In the genomic region with DNA sequence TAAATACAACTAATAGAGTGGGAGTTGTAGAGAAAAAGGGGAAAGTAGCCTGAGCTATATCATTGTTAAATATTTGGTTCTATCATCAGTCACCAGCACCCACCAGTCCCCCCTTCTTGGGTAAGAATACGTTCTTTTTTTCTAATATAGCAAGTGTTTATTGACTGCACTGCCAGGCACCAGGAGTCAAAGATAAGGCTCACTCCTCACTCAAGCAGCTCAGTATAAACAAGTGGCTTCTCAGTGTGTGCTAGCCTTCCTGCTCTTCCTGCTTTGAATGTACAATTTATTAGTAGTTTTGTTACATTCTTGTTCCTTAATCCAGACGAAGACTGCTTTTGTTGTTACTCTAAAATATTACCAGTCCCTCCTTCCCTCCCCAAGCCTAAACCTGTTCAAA, we compare ENCODE assay signal across 9 mouse cellular contexts. TPM values are rescaled to one million over a fixed set of nuclear protein-coding genes. Genes with fewer than 3 reads are reported as not detected.
A peak's percentile ranks its signal among the peaks of the same experiment; 100 is the strongest.
DNase-seq lines count a peak whose midpoint lies in the region; ATAC-seq and TF ChIP-seq lines count a peak whose summit lies in the region.
"Had no signal": no experiment of that assay in that cellular context is flagged by ENCODE, and none has a peak within 500 bp of the region (broad histone marks: within the 10 kb centered on the region; RNA-seq: fewer than 3 reads in every experiment).

No protein-coding gene starts in this region.

- peak overlapping the region; percentile 6; the same call in 1 of the 2 replicates for H3K4me2 ChIP-seq in embryonic facial prominence, embryonic 11.5 days (ENCODE audit: low read depth, low read length)
- peak overlapping the region; percentile 58 for H3K4me2 ChIP-seq in intestine, embryonic 14.5 days (ENCODE audit: low read length)
- peak overlapping the region; percentile 55 for H3K4me2 ChIP-seq in midbrain, postnatal 0 days (ENCODE audit: low read depth, low read length, poor library complexity, severe bottlenecking)

- no peak for TF ChIP-seq CTCF in layer of hippocampus, adult 2 months (conservative IDR thresholded peaks at IDR 0.05)
- no peak for TF ChIP-seq CTCF in midbrain, postnatal 0 days (IDR thresholded peaks at IDR 0.05)

- H3K27me3 ChIP-seq in embryonic facial prominence, embryonic 11.5 days (ENCODE audit: control insufficient read depth, insufficient read depth, low read length) = no peaks in the 10 kb centered on the region
- H3K27me3 ChIP-seq in intestine, embryonic 14.5 days (replicated peaks; ENCODE audit: control insufficient read depth, insufficient read depth, low read length) = no peaks in the 10 kb centered on the region
- no peaks in the 10 kb centered on the region for H3K27me3 ChIP-seq in midbrain, postnatal 0 days (ENCODE audit: insufficient read depth, low read length)

- ATAC-seq in embryonic facial prominence, embryonic 11.5 days (replicated peaks; ENCODE audit: insufficient number of reproducible peaks, low FRiP score, low TSS enrichment, low read depth) = no peak
- no peak for ATAC-seq in intestine, embryonic 14.5 days (replicated peaks; ENCODE audit: low FRiP score, low TSS enrichment, low read depth)
- ATAC-seq in midbrain, postnatal 0 days (ENCODE audit: low FRiP score) = no peak
- ATAC-seq: activated CD4-positive, CD25-positive, alpha-beta regulatory T cell, adult 4 months had no signal

- no peaks in the 10 kb centered on the region for H3K36me3 ChIP-seq in embryonic facial prominence, embryonic 11.5 days (replicated peaks; ENCODE audit: control insufficient read depth, insufficient read depth, low read depth, low read length)
- H3K36me3 ChIP-seq in intestine, embryonic 14.5 days (ENCODE audit: control insufficient read depth, insufficient read depth, low read length) = no peaks in the 10 kb centered on the region
- no peaks in the 10 kb centered on the region for H3K36me3 ChIP-seq in midbrain, postnatal 0 days (ENCODE audit: insufficient read depth, low read length)

- no peaks in the 10 kb centered on the region for H3K4me1 ChIP-seq in embryonic facial prominence, embryonic 11.5 days (ENCODE audit: control insufficient read depth, insufficient read depth, low read length)
- H3K4me1 ChIP-seq in intestine, embryonic 14.5 days (replicated peaks; ENCODE audit: control insufficient read depth, insufficient read depth, low read length) = peaks cover 11% of the 10 kb centered on the region; the same call in 1 of the 2 replicates
- no peaks in the 10 kb centered on the region for H3K4me1 ChIP-seq in midbrain, postnatal 0 days (ENCODE audit: insufficient read depth, low read length)

- peak overlapping the region; percentile 99; the same call in 1 of the 2 replicates for H3K27ac ChIP-seq in layer of hippocampus, adult 2 months
- H3K27ac ChIP-seq in embryonic facial prominence, embryonic 11.5 days (replicated peaks; ENCODE audit: low read depth, low read length) = no peak overlapping the region
- H3K27ac ChIP-seq in intestine, embryonic 14.5 days (ENCODE audit: low read depth) = no peak overlapping the region
- no peak overlapping the region for H3K27ac ChIP-seq in midbrain, postnatal 0 days (ENCODE audit: low read depth, low read length)

- DNase-seq in layer of hippocampus, adult 2 months (ENCODE audit: low spot score in 2 of 2) = no peak
- DNase-seq in layer of hippocampus, postnatal 36 days = no peak
- no peak for DNase-seq in embryonic facial prominence, embryonic 11.5 days (ENCODE audit: low spot score)
- no peak for DNase-seq in intestine, embryonic 14.5 days (ENCODE audit: low spot score)
- no peak for DNase-seq in midbrain, postnatal 0 days (ENCODE audit: low spot score)
- no peak for DNase-seq in frontal cortex, adult 2 months (ENCODE audit: extremely low spot score in 1 of 2, low spot score in 1 of 2)
- no peak for DNase-seq in thymus, postnatal 4 days
- no peak for DNase-seq in right cerebral cortex, postnatal 14 days

- H3K9me3 ChIP-seq in embryonic facial prominence, embryonic 11.5 days (replicated peaks; ENCODE audit: control insufficient read depth, low read length) = no peaks in the 10 kb centered on the region
- H3K9me3 ChIP-seq in intestine, embryonic 14.5 days (ENCODE audit: control insufficient read depth, low read length) = no peaks in the 10 kb centered on the region
- no peaks in the 10 kb centered on the region for H3K9me3 ChIP-seq in midbrain, postnatal 0 days (ENCODE audit: low read length)

- peak overlapping the region; percentile 84 for H3K4me3 ChIP-seq in layer of hippocampus, adult 2 months
- H3K4me3 ChIP-seq in embryonic facial prominence, embryonic 11.5 days (ENCODE audit: low read depth, low read length) = 0 out of 2 replicates have a peak overlapping the region, but pooled peaks have one; percentile 11
- peak overlapping the region; percentile 95 for H3K4me3 ChIP-seq in intestine, embryonic 14.5 days (ENCODE audit: low read depth, low read length)
- peak overlapping the region; percentile 24 for H3K4me3 ChIP-seq in midbrain, postnatal 0 days (ENCODE audit: low read depth, low read length)

- no peak overlapping the region for H3K9ac ChIP-seq in embryonic facial prominence, embryonic 11.5 days (replicated peaks; ENCODE audit: low read length)
- peak overlapping the region; percentile 35; the same call in 1 of the 2 replicates for H3K9ac ChIP-seq in intestine, embryonic 14.5 days (ENCODE audit: low read length)
- H3K9ac ChIP-seq in midbrain, postnatal 0 days (replicated peaks; ENCODE audit: low read length, poor library complexity, severe bottlenecking) = 0 out of 2 replicates have a peak overlapping the region, but pooled peaks have one; percentile 42

- WGBS in embryonic facial prominence, embryonic 11.5 days = 62% methylated on average over 2 of the region's 2 CpGs
- 9% methylated on average over 2 of the region's 2 CpGs for WGBS in intestine, embryonic 14.5 days
- 46% methylated on average over 2 of the region's 2 CpGs for WGBS in midbrain, postnatal 0 days

RNA-seq across cellular contexts. Expression of a gene that starts 2.3 kb away (rescaled TPM):
- 100 to 1,000 TPM; 418 to 439 TPM for total RNA-seq in layer of hippocampus, adult 2 months (2021)
- 100 to 1,000 TPM; 447 to 463 TPM for total RNA-seq in layer of hippocampus, postnatal 36 days (2021)
- polyA plus RNA-seq in embryonic facial prominence, embryonic 11.5 days (2014; fragmentation: Nextera tagmentation; extraction: Ambion mirVana) = 238 and 266 TPM in 2 replicates
- 239 and 264 TPM in 2 replicates for polyA plus RNA-seq in intestine, embryonic 14.5 days (2014; fragmentation: Nextera tagmentation; extraction: Ambion mirVana)
- total RNA-seq in midbrain, postnatal 0 days (2014; rRNA removed) = 144 and 189 TPM in 2 replicates
- polyA plus RNA-seq in midbrain, postnatal 0 days (2015; fragmentation: Nextera tagmentation; extraction: Ambion mirVana) = 200 and 204 TPM in 2 replicates
- polyA plus RNA-seq in frontal cortex, adult 2 months (2012; rRNA removed) = 254 and 257 TPM in 2 replicates

Comparison
In these comparisons a context has a peak if more than half of its experiments do, and no peak if none do; other contexts are left out.
1. H3K4me3 ChIP-seq: peak in every context shown above with its lines; median percentile 95 in intestine, embryonic 14.5 days; 84 in layer of hippocampus, adult 2 months; 24 in midbrain, postnatal 0 days; 11 in embryonic facial prominence, embryonic 11.5 days.
2. H3K4me2 ChIP-seq: peak in every context shown above with its lines; median percentile 58 in intestine, embryonic 14.5 days; 55 in midbrain, postnatal 0 days; 6 in embryonic facial prominence, embryonic 11.5 days.